Mouse (Mus musculus): ENCODE measurements around the gene Tctn3.

DNA sequence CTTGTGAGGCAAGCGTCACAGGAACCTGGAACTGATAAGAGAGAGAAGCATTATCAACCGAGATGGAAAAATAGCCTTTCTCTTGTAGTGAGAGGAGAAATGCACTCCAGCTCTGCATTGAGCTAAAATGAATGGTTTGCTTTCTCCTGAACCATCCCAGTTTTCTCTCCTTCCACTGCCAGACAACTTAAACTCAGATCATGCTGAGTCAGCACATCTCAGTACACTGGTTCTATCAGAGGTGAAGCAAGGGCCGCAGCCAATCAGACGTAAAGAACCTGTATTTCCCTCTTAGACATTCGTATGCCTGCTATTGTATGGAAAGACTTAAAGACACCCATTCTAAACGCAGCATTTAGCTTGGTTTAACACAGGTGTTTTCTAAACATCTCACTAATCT is 4.4 kb downstream of the Tctn3 start:
- TF ChIP-seq CTCF (IDR thresholded peaks at IDR 0.05) (no peak), POLR2A (IDR thresholded peaks at IDR 0.05; ENCODE audit: insufficient read depth, low read depth, low read length) (no peak)
